Mouse (Mus musculus) inflammation-experienced regulatory T-cells, adult 6 months (primary cell): ENCODE data around the gene Acsl1. TPM values are rescaled to one million over a fixed set of nuclear protein-coding genes. Genes with fewer than 3 reads are reported as not detected.
"Not testable (repeated sequence)": the region's sequence is repeated elsewhere in the genome, so short reads cannot be mapped to it uniquely, and the experiment has no call there.

Experiments
- ATAC-seq: one replicate; pipeline ENCODE4 v1.8.0; 2017
- polyA plus RNA-seq, 3 experiments: library from polyadenylated mRNA; unstranded; fragments of 100-300 nt; shearing (Covaris generic); gene quantifications; one replicate each; pipeline ENCODE4 v1.2.1; 2017

Gene Acsl1
- polyA plus RNA-seq, 3 experiments from 2014 or later: 6.6 to 12.1 (median 8.6) TPM

DNA sequence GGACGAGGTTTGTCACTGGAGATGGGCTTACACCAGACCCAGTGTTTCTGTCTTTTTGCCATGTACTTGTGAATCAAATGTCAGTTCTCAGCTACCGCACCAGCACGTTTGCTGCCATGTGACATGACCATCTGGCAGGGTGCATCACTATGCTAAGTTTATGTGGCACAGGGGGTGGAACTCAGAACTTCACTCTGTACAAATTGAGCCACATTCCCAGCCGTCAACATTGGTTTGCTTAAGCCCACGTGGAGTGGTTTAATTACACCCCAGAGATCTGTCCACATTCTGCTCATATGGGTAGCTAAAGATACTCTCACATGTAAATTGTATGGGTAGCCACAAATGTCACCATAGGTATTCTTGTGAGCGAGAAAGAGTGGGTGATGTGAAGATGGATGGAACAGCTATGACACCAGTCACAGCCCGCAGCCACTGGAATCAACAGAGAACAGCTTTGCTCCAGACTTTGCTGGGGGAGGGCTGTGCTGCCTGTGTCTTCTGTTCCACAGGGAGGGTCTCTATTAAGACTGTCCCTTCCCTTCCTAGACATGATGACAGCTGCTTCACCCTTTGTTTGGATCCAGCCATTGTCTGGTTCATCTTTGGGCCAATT lies 96.2 kb downstream of the Acsl1 start:
- ATAC-seq: no peak

GRCm38 (mm10) chr8:46567946-46568345 lies 97.1 kb downstream of the Acsl1 start:
- ATAC-seq: no peak

DNA sequence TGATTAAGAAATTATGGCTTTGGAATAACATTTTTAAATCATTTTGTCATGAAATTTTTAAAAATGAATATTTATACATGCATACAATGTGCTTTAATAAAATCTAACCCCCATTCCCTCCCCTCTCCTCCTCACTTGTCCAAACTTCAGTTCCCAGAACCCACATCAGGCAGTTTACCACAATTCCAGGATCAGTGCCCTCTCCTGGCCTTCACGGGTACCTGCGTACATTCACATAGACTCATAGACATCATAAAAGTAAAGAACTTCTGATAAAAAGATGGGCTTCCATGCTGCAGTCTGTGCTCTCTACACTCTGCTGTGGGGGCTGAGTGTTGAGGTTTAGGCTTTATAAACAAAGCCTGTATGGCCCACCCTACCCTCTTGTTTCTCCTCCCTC lies 98.1 kb downstream of the Acsl1 start:
- ATAC-seq: no peak

DNA sequence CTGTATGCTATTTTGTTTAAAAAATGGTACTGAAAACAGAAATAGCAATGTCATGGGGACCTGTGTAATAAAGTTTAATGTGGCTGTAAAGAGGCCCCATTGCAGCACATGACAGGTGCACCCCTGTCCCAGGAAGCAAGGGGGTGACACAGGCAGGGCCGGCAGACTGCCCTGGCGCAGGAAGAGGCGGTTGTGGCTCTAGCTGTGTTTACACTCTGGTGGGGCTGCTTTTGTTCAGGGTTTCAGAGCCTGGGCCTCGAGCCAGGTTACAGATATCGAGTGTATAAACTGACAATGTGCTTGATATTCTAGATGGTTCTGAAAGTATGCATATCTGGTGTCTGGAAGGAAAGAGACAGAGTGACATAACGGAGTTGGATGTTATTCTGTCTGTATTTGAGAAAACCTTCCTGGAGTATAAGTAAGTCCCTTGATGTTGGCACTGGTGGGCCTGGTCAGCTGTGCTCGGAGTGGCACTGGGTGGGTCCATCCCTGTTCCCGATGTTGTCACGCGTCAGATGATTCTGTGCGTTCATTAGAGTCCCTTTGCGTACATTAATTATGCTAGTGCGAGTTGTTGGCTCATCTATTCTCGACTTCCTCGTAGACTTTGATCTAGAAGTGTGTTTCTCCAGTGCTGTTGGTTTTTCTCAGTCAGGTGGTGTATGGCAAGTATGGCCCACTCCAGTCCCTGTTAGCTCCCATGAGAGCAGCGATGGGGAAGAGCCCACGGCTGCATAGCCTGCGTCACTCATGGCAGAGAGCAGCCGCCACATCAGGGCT lies 99.0 kb downstream of the Acsl1 start:
- no peak for ATAC-seq

GRCm38 (mm10) chr8:46570673-46571072 lies 99.8 kb downstream of the Acsl1 start:
- no peak for ATAC-seq

DNA sequence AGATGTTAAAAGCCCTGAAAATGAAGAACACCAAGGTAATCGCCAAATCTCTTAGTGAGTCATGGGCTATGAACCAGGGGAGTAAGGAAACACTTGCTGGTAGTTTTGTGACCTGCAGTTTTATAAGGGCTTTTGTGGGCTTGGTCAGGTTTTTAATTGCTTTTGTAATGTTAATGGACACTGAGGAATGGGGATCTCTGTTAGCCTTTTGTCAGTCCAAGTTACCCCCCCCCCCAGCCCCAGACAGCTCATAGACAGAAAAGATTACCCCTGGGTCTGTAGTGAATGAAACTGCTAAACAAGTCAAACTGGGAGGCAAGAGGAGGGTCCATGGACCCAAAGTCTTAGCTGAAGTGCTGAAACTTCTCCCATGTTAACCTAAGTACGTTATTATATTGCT lies 102.6 kb downstream of the Acsl1 start:
- ATAC-seq: no peak

GRCm38 (mm10) chr8:46573964-46574363 lies 103.1 kb downstream of the Acsl1 start:
- ATAC-seq: no peak

DNA sequence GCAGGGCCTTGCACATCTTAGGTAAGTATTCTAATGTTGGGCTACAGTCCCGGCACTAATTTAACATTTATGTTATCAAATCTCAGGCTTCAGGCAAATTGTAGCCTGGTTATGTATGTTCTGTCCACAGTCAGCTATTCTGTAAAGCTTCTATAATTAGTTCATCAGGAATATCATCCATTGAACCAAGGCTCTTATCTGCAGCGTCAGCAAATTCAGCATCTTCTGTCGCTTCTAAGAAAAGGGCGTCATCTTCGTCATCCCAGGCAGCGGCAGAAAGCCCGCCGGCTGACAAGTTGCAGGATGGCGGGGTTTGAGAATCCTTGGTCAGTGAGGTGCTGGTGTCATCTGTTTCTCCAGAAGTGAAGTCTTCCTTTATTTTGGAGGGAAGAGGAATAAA lies 108.0 kb downstream of the Acsl1 start:
- no peak for ATAC-seq

- ATAC-seq: not testable (repeated sequence)
These were observed 113.5 kb downstream of the Acsl1 start for GRCm38 (mm10) chr8:46584328-46584727.

DNA sequence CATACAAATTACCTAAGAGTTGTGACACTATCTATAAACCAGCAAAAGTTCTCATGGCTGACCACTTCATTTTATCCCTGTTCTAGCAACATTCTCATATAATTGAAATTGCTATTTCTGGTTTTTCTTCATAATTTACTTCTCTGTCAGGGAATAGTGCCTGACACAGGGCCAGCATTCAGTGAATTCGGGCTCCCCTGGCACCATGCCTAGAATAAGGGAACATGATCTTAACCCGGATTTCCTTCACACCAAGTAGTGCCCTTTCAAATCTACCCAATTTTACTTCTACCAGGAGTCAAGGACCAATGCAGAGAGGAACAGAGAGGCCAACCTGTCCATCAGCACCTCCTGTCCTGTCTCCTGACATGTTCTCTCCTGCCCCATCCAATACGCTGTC lies 114.7 kb downstream of the Acsl1 start:
- no peak for ATAC-seq

Other genes starting within 250 kb of the Acsl1 start
- not detected for gene Helt, start 176.4 kb upstream of the Acsl1 start, polyA plus RNA-seq
- gene Cenpu, start 81.0 kb downstream of the Acsl1 start, polyA plus RNA-seq: 10 to 100 TPM in 1 of 3 experiments, 1 to 10 TPM in 2; 8.1 to 18.0 (median 9.1) TPM
- 10 to 100 TPM; 39.6 to 49.3 (median 41.3) TPM for gene Primpol, start 146.2 kb downstream of the Acsl1 start, polyA plus RNA-seq
- 100 to 1,000 TPM in 1 of 3 experiments, 10 to 100 TPM in 2; 46.2 to 129 (median 63.6) TPM for gene Casp3, start 146.3 kb downstream of the Acsl1 start, polyA plus RNA-seq